Mouse (Mus musculus): ENCODE measurements around the gene 4930516K23Rik. TPM values are rescaled to one million over a fixed set of nuclear protein-coding genes. Genes with fewer than 3 reads are reported as not detected.

4930516K23Rik gene
- total RNA-seq (2023): not detected

GRCm38 (mm10) chr7:104061345-104061744, at the start of gene 4930516K23Rik:
Gene 4930516K23Rik (minus strand): TSS chr7:104061445.

GRCm38 (mm10) chr7:104104757-104104972, 43.4 kb upstream of the 4930516K23Rik start, which contains the start of gene Olfr646:
Gene Olfr646 (plus strand): TSS chr7:104104873.

GRCm38 (mm10) chr7:104085365-104085764, 24.1 kb upstream of the 4930516K23Rik start, which contains the start of gene Olfr645:
Gene Olfr645 (minus strand): TSS chr7:104085465.

GRCm38 (mm10) chr7:104071769-104072168, 10.5 kb upstream of the 4930516K23Rik start, which contains the start of gene Olfr644:
Gene Olfr644 (minus strand): TSS chr7:104071869.

GRCm38 (mm10) chr7:104052566-104052965, 8.7 kb downstream of the 4930516K23Rik start, which contains the start of gene Olfr642:
Gene Olfr642 (minus strand): TSS chr7:104052666.

GRCm38 (mm10) chr7:104035145-104035544, 26.1 kb downstream of the 4930516K23Rik start, which contains the start of gene Olfr641:
Gene Olfr641 (plus strand): TSS chr7:104035445.

GRCm38 (mm10) chr7:104025473-104025872, 35.8 kb downstream of the 4930516K23Rik start, which contains the start of gene Olfr640:
Gene Olfr640 (minus strand): TSS chr7:104025573.

GRCm38 (mm10) chr7:104017203-104017602, 44.0 kb downstream of the 4930516K23Rik start, which contains the start of gene Olfr639:
Gene Olfr639 (minus strand): TSS chr7:104017303.

Other genes starting within 250 kb of the 4930516K23Rik start
- 100 to 1,000 TPM in 1 of 2 experiments, 10 to 100 TPM in 1; 81.2 to 165 TPM for gene Hbb-bt, start 247.4 kb downstream of the 4930516K23Rik start, total RNA-seq (2023)
- 100 to 1,000 TPM; 331 to 680 TPM for gene Hbb-bs, start 233.3 kb downstream of the 4930516K23Rik start, total RNA-seq (2023)
- gene Hbb-bh2, start 220.9 kb downstream of the 4930516K23Rik start, total RNA-seq (2023): not detected
- not detected for gene Hbb-bh1, start 218.3 kb downstream of the 4930516K23Rik start, total RNA-seq (2023)
- not detected for gene Hbb-y, start 208.2 kb downstream of the 4930516K23Rik start, total RNA-seq (2023)
- not detected for gene Olfr66, start 175.2 kb downstream of the 4930516K23Rik start, total RNA-seq (2023)
- gene Olfr64, start 167.0 kb downstream of the 4930516K23Rik start, total RNA-seq (2023): not detected
- not detected for gene Olfr65, start 158.0 kb downstream of the 4930516K23Rik start, total RNA-seq (2023)
- gene Olfr631, start 132.6 kb downstream of the 4930516K23Rik start, total RNA-seq (2023): not detected
- not detected for gene Olfr632, start 127.1 kb downstream of the 4930516K23Rik start, total RNA-seq (2023)
- gene Olfr633, start 117.0 kb downstream of the 4930516K23Rik start, total RNA-seq (2023): not detected
- not detected for gene Olfr635, start 90.3 kb downstream of the 4930516K23Rik start, total RNA-seq (2023)
- gene Olfr638, start 62.7 kb downstream of the 4930516K23Rik start, total RNA-seq (2023): not detected
- gene Olfr639, start 44.1 kb downstream of the 4930516K23Rik start, total RNA-seq (2023): under 1 TPM; 0.07 to 0.09 TPM
- not detected for gene Olfr640, start 35.9 kb downstream of the 4930516K23Rik start, total RNA-seq (2023)
- not detected for gene Olfr641, start 26.0 kb downstream of the 4930516K23Rik start, total RNA-seq (2023)
- not detected for gene Olfr642, start 8.8 kb downstream of the 4930516K23Rik start, total RNA-seq (2023)
- not detected for gene Olfr644, start 10.4 kb upstream of the 4930516K23Rik start, total RNA-seq (2023)
- not detected for gene Olfr645, start 24.0 kb upstream of the 4930516K23Rik start, total RNA-seq (2023)
- under 1 TPM in 1 of 2 experiments, not detected in 1; 0.13 TPM for gene Olfr646, start 43.4 kb upstream of the 4930516K23Rik start, total RNA-seq (2023)
- gene Ubqln5, start 68.4 kb upstream of the 4930516K23Rik start, total RNA-seq (2023): not detected
- not detected for gene Olfr643, start 76.0 kb upstream of the 4930516K23Rik start, total RNA-seq (2023)
- not detected for gene Ubqln3, start 81.8 kb upstream of the 4930516K23Rik start, total RNA-seq (2023)
- not detected for gene Ubqlnl, start 89.1 kb upstream of the 4930516K23Rik start, total RNA-seq (2023)
- not detected for gene Olfm5, start 103.4 kb upstream of the 4930516K23Rik start, total RNA-seq (2023)
- under 1 TPM; 0.13 to 0.22 TPM for gene Olfr648, start 121.9 kb upstream of the 4930516K23Rik start, total RNA-seq (2023)
- gene Olfr649, start 134.5 kb upstream of the 4930516K23Rik start, total RNA-seq (2023): not detected
- gene Trim6, start 157.3 kb upstream of the 4930516K23Rik start, total RNA-seq (2023): 1 to 10 TPM; 1.6 TPM
- gene Trim34a, start 183.0 kb upstream of the 4930516K23Rik start, total RNA-seq (2023): 10 to 100 TPM; 13.9 to 19.6 TPM
- gene Trim5, start 226.6 kb upstream of the 4930516K23Rik start, total RNA-seq (2023): 10 to 100 TPM; 11.2 to 12.9 TPM